Mouse (Mus musculus) MEL (cell line): Measurements from ENCODE around the gene Sox6.

Source experiments
- CHD1 ChIP-seq: IDR thresholded peaks from 2 replicates; pipeline ENCODE4 v1.6.1; 2012; ENCODE audit warnings: low read depth, mild to moderate bottlenecking, inconsistent platforms, low read length, improper control_type of control experiment
- CHD2 ChIP-seq: IDR thresholded peaks from 2 replicates; pipeline ENCODE4 v1.6.1; 2011; ENCODE audit warnings: low read length, improper control_type of control experiment
- CTCF ChIP-seq, 3 experiments: IDR thresholded peaks in 2 of 3; conservative IDR thresholded peaks in 1 of 3; 2 replicates each; pipeline ENCODE4 v1.5.1; 2011 to 2012; ENCODE audit warnings: low read length in 3 of 3, low read depth in 2 of 3, mild to moderate bottlenecking in 2 of 3, improper control_type of control experiment in 1 of 3, inconsistent platforms in 1 of 3, mixed read lengths in 1 of 3, moderate library complexity in 1 of 3; ENCODE audit not compliant: control insufficient read depth in 1 of 3, insufficient read depth in 1 of 3, poor library complexity in 1 of 3, severe bottlenecking in 1 of 3
- EP300 ChIP-seq, 2 experiments: IDR thresholded peaks; 2 replicates each; pipeline ENCODE4 v1.6.1; 2011; ENCODE audit warnings: improper control_type of control experiment in 2 of 2, low read length in 2 of 2, low read depth in 1 of 2, mild to moderate bottlenecking in 1 of 2
- GATA1 ChIP-seq: IDR thresholded peaks from 2 replicates; pipeline ENCODE4 v1.6.1; 2011; ENCODE audit warnings: low read depth, low read length, improper control_type of control experiment
- HCFC1 ChIP-seq: IDR thresholded peaks from 2 replicates; pipeline ENCODE4 v1.6.1; 2012; ENCODE audit warnings: low read depth, mild to moderate bottlenecking, inconsistent platforms, low read length, improper control_type of control experiment, moderate library complexity
- MAX ChIP-seq: IDR thresholded peaks from 2 replicates; pipeline ENCODE4 v1.6.1; 2011; ENCODE audit warnings: low read length, improper control_type of control experiment
- MAZ ChIP-seq: IDR thresholded peaks from 2 replicates; pipeline ENCODE4 v1.6.1; 2012; ENCODE audit warnings: low read depth, mild to moderate bottlenecking, inconsistent platforms, low read length, improper control_type of control experiment
- MEF2A ChIP-seq: IDR thresholded peaks from 2 replicates; pipeline ENCODE4 v1.6.1; 2014; ENCODE audit warnings: low read depth, mild to moderate bottlenecking, inconsistent platforms, low read length, improper control_type of control experiment; ENCODE audit not compliant: poor library complexity, insufficient replicate concordance, severe bottlenecking; ENCODE audit errors: extremely low read depth
- NRF1 ChIP-seq: IDR thresholded peaks from 2 replicates; pipeline ENCODE4 v1.6.1; 2014; ENCODE audit warnings: low read depth, mild to moderate bottlenecking, inconsistent platforms, low read length, improper control_type of control experiment, moderate library complexity; ENCODE audit not compliant: poor library complexity, insufficient read depth, severe bottlenecking
- POLR2A ChIP-seq, 2 experiments: IDR thresholded peaks; 2 replicates each; pipeline ENCODE4 v1.6.1; 2011 to 2012; ENCODE audit warnings: low read length in 2 of 2, mild to moderate bottlenecking in 2 of 2, control low read depth in 1 of 2, improper control_type of control experiment in 1 of 2, low read depth in 1 of 2, moderate library complexity in 1 of 2; ENCODE audit not compliant: control insufficient read depth in 1 of 2, insufficient read depth in 1 of 2, poor library complexity in 1 of 2
- TCF12 ChIP-seq: IDR thresholded peaks from 2 replicates; pipeline ENCODE4 v1.6.1; 2014; ENCODE audit warnings: low read depth, mild to moderate bottlenecking, inconsistent platforms, low read length, improper control_type of control experiment, moderate library complexity
- ZNF384 ChIP-seq: IDR thresholded peaks from 2 replicates; pipeline ENCODE4 v1.6.1; 2012; ENCODE audit warnings: low read depth, mild to moderate bottlenecking, inconsistent platforms, low read length, improper control_type of control experiment

DNA sequence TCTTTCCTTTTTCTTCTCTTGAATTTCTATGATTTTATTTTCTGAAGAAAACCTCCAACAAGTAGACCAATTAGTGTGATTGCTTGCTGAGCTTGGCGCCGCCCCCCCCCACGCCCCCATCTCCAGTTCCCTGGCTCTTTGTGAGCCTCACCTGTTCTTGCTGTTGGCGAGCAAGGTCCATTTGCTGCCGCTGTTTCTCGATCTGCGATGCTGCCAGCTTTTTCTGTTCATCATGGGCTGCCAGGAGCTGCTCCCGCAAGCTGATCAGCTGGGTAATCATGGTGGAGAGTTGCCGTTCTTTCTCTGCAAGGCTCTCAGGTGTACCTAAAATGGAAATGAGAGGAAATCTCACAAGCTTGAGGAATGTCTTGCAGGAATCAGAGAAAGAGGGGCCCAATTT is 376.5 kb downstream of the Sox6 start:
- TF ChIP-seq EP300 (IDR thresholded peaks at IDR 0.05; ENCODE audit: low read depth in 1 of 2, low read length in 2 of 2) = no peak
- no peak for TF ChIP-seq POLR2A (IDR thresholded peaks at IDR 0.05; ENCODE audit: control insufficient read depth in 1 of 2, insufficient read depth in 1 of 2, low read depth in 1 of 2, low read length in 2 of 2, poor library complexity in 1 of 2)
- no peak for TF ChIP-seq CTCF (IDR thresholded peaks at IDR 0.05 in 2 of 3, conservative IDR thresholded peaks at IDR 0.05 in 1 of 3; ENCODE audit: control insufficient read depth in 1 of 3, insufficient read depth in 1 of 3, low read depth in 2 of 3, low read length in 3 of 3, poor library complexity in 1 of 3, severe bottlenecking in 1 of 3)
- no peak for TF ChIP-seq ZNF384
- TF ChIP-seq TCF12 = no peak
- no peak for TF ChIP-seq CHD1
- TF ChIP-seq NRF1 = no peak
- no peak for TF ChIP-seq MEF2A
- TF ChIP-seq GATA1 = no peak
- TF ChIP-seq MAZ = no peak
- TF ChIP-seq HCFC1 = no peak
- no peak for TF ChIP-seq MAX
- no peak for TF ChIP-seq CHD2
